Mouse (Mus musculus): ENCODE results near the gene Usb1.

DNA sequence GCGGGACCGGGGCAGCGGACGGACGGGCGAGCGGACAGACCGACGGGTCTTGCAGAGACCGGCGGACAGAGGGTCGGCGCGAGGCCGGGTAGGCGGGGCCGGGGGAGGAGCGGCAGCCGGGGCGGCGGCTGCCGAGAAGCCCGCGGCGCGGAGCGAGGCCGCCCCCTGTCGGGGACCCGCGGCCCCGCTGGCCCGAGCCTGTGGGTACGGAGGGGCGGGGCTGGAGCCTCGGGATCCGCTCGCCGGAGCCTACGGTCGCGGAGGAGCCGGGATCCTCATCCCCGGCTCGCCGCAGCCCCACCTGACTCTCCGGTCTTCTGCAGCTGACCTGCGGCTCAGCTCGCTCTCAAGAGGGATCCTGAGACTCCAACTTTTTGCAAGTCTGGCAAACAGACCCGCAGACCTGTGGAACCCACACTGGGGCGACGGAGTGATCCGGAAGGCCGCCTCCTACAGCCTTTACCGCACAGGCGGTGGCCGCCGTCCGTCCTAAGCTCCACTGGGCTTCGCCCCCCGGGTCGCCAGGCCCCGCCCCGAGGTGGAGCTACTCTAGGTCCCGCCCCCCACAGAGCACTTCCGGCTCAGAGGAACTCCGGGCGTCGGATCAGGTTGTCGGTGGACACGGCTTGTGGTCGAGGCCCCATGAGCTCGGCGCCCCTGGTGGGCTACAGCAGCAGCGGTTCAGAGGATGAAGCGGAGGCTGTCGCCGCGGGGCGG lies at the start of gene Usb1, which contains the start of gene Zfp319:
- TF ChIP-seq CHD2 (IDR thresholded peaks at IDR 0.05; ENCODE audit: low read depth, low read length) (no peak), MAFK (IDR thresholded peaks at IDR 0.05; ENCODE audit: insufficient read depth, low read depth, low read length) (no peak), HCFC1 (IDR thresholded peaks at IDR 0.05; ENCODE audit: borderline replicate concordance, insufficient read depth, low read length) (peak; percentile 58; the same call in 1 of the 2 replicates), ZNF384 (IDR thresholded peaks at IDR 0.05; ENCODE audit: low read depth, low read length) (no peak)

Measured in ES-E14 (cell line).